Mouse (Mus musculus): ENCODE results near the gene Ddx43.

GRCm38 (mm10) chr9:78400570-78400969 is 5.0 kb downstream of the Ddx43 start:
- no peak for TF ChIP-seq CTCF (conservative IDR thresholded peaks at IDR 0.05; ENCODE audit: insufficient read depth, insufficient read length, low read depth, low read length)
- no peak for TF ChIP-seq POLR2A (IDR thresholded peaks at IDR 0.05; ENCODE audit: low read depth, low read length)
